Mouse (Mus musculus): ENCODE measurements around the gene Hhipl1. TPM values are rescaled to one million over a fixed set of nuclear protein-coding genes. Genes with fewer than 3 reads are reported as not detected.

The Hhipl1 gene
- polyA plus RNA-seq, 1 experiment: not detected

DNA sequence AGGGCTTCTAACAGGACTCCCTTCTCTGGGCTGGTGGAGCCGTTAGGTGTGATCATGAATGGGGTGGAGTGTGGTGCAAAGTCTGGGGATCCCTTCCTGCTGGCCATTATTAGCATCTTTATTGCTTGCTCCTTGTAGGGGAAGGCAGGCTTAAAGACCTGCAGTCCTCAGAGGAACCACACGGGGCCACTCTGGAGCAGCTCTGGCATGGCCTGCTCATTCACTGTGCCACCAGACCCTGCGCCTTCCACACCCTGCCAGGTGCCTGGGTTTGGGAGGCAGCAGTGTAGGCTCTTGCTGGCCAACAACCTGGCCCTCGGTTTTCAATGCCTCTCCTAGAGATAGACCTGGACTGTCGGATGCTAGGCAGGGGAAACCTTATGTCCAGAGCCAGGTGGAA lies 57.7 kb downstream of the Hhipl1 start:
- H3K27ac ChIP-seq (ENCODE audit: insufficient read depth, low read depth, low read length): no peak overlapping the region
- no peak for TF ChIP-seq POLR2A (IDR thresholded peaks at IDR 0.05; ENCODE audit: insufficient read depth, low read depth, low read length)
- TF ChIP-seq CTCF (IDR thresholded peaks at IDR 0.05; ENCODE audit: insufficient read depth, low read depth, low read length): peak; percentile 78
- H3K4me3 ChIP-seq (ENCODE audit: insufficient read depth, low read depth, low read length): no peak overlapping the region
- WGBS: 4% methylated on average over 5 of the region's 5 CpGs
- H3K4me1 ChIP-seq (ENCODE audit: control insufficient read depth, insufficient read depth, low read length): peaks cover 3% of the 10 kb centered on the region

DNA sequence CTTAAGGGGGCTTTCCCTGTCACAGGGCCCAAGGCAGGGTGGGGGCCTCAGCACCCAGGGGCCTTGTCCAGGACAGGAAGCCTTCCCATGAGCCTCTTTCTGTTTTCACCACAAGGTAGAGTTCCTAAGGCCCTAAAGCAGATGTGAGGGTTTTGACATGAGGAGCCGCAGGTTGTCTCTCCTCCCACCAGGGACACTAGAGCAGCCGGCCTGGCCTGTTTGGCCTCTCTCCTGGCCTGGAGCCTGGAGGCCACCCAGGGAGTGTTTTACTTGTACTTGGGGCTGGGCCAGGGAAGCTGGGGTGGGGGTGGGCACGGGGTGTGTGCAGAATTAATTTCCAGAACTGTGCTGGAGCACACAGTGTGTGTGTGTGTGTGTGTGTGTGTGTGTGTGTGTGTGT lies 59.3 kb downstream of the Hhipl1 start:
- 45% methylated on average over 3 of the region's 3 CpGs for WGBS
- Histone ChIP-seq H3K27ac (ENCODE audit: insufficient read depth, low read depth, low read length) (no peak overlapping the region), H3K4me1 (ENCODE audit: control insufficient read depth, insufficient read depth, low read length) (peaks cover 3% of the 10 kb centered on the region), H3K4me3 (ENCODE audit: insufficient read depth, low read depth, low read length) (no peak overlapping the region)
- TF ChIP-seq CTCF (IDR thresholded peaks at IDR 0.05; ENCODE audit: insufficient read depth, low read depth, low read length): no peak
- no peak for TF ChIP-seq POLR2A (IDR thresholded peaks at IDR 0.05; ENCODE audit: insufficient read depth, low read depth, low read length)

DNA sequence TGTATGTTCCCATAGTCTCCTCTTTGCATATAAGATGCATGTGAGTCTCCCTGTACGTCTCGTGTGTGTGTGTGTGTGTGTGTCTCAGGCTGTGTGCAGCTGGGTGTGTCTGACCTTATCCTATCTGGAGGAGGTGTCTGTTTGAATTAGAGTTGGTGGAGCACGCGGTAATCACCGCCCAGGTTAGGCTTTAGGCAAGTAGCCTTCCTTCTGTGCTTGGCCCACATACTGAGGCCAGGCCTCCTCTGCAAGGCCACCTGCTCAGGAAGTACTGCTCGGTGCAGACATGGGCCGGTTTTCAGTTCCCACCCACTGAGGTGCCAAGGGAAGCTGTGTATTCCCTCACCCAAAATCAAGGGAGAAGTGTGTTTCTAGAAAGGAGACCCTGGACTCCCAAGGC lies 59.8 kb downstream of the Hhipl1 start:
- 59% methylated on average over 7 of the region's 7 CpGs for WGBS
- H3K27ac ChIP-seq (ENCODE audit: insufficient read depth, low read depth, low read length): no peak overlapping the region
- H3K4me3 ChIP-seq (ENCODE audit: insufficient read depth, low read depth, low read length): no peak overlapping the region
- TF ChIP-seq CTCF (IDR thresholded peaks at IDR 0.05; ENCODE audit: insufficient read depth, low read depth, low read length) (no peak), POLR2A (IDR thresholded peaks at IDR 0.05; ENCODE audit: insufficient read depth, low read depth, low read length) (no peak)
- peaks cover 3% of the 10 kb centered on the region for H3K4me1 ChIP-seq (ENCODE audit: control insufficient read depth, insufficient read depth, low read length)

DNA sequence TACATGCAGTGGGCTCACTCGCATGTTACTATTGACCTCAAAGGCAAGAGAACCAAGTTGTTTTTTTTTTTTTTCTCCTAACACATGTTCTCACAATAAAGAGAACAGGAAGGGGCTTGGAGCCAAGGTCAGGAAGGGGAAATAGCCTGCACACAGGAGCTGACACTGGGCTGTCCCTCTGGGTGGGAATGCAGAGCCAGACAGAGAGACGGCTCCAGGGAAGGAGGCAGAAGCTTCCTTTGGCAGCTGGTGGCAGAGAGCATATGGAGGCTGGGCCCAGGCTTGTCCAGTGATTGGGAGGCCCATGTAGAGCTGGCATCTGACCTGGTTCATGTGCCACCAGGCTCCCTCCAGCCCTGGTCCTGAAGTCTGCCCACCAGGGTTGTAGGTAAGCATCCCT lies 61.8 kb downstream of the Hhipl1 start:
- H3K4me1 ChIP-seq (ENCODE audit: control insufficient read depth, insufficient read depth, low read length): peaks cover 3% of the 10 kb centered on the region
- H3K4me3 ChIP-seq (ENCODE audit: insufficient read depth, low read depth, low read length): no peak overlapping the region
- no peak overlapping the region for H3K27ac ChIP-seq (ENCODE audit: insufficient read depth, low read depth, low read length)
- 92% methylated on average over 2 of the region's 2 CpGs for WGBS
- TF ChIP-seq CTCF (IDR thresholded peaks at IDR 0.05; ENCODE audit: insufficient read depth, low read depth, low read length) (no peak), POLR2A (IDR thresholded peaks at IDR 0.05; ENCODE audit: insufficient read depth, low read depth, low read length) (no peak)

DNA sequence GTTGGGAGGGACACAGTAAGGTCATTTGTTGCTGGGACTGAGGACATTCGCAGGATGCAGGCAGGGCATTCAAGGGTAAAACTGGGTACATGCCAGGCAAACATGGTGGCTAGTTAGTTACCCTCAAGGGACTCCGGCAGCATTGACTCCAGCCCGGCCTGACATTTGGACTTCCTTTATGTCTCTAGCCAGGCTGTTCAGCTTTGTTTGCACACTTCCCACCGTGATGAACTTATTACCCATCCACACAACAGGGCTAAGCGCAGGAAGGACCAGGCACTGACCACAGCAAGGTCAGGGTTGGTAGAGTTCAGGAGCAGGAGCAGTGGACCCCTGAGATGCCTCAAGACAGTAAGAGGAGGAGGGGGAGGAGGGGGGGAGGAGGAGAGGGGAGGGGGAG lies 62.9 kb downstream of the Hhipl1 start:
- Histone ChIP-seq H3K27ac (ENCODE audit: insufficient read depth, low read depth, low read length) (no peak overlapping the region), H3K4me3 (ENCODE audit: insufficient read depth, low read depth, low read length) (no peak overlapping the region), H3K4me1 (ENCODE audit: control insufficient read depth, insufficient read depth, low read length) (peaks cover 3% of the 10 kb centered on the region)
- WGBS: 60% methylated on average over 5 of the region's 5 CpGs
- TF ChIP-seq POLR2A (IDR thresholded peaks at IDR 0.05; ENCODE audit: insufficient read depth, low read depth, low read length) (no peak), CTCF (IDR thresholded peaks at IDR 0.05; ENCODE audit: insufficient read depth, low read depth, low read length) (no peak)

DNA sequence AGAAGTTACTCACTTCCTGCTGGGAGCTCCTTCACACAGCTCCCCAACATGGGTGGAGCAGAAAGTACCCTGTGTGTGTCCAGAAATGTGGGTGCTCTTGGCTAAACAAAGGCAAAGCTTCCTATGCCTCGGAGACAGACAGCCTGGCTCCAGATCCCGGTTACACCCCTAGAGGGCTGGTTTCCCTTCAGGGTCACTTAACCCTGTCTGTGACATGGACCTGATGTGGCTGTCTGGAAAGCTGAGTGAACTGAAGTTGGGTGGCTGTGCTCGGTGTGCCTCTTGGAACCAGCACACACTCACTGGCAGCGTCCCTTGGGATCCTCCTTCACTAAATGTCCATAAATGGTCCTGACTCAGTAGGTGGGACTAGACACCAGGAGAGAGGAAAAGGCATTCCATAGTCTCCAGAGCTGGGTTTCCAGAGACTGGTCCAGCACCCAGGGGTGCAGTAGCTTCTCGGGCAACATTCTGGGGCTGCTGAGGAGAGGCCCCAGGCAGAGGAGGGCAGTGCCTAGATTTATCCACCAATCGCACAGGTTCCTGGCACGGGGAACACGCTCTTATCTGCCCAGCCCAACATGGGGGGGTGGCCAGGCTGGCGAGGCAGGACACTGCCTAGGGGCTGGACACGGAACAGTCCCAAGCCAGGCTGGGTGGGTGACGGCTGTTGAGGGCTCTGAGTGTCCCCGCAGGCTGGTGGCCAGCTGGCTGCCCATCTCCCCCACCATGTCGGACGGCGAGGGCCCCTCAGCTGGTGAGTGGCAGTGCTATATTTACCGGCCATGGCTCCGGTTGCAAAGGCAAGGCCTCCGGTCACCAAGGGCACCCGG lies 64.7 kb downstream of the Hhipl1 start, which contains the start of gene Eml1:
TSS of gene Eml1 (plus strand) at position 362 of the 833 bp plus-strand sequence.
- TF ChIP-seq POLR2A (IDR thresholded peaks at IDR 0.05; ENCODE audit: insufficient read depth, low read depth, low read length): no peak
- no peak for TF ChIP-seq CTCF (IDR thresholded peaks at IDR 0.05; ENCODE audit: insufficient read depth, low read depth, low read length)
- Histone ChIP-seq H3K27ac (ENCODE audit: insufficient read depth, low read depth, low read length) (no peak within 1 kb of the TSS), H3K4me3 (ENCODE audit: insufficient read depth, low read depth, low read length) (peak within 1 kb of the TSS; percentile 3; the same call in 1 of the 2 replicates), H3K4me1 (ENCODE audit: control insufficient read depth, insufficient read depth, low read length) (peaks cover 2% of the 10 kb centered on the region)
- WGBS: 80% methylated on average over 19 of the region's 19 CpGs

DNA sequence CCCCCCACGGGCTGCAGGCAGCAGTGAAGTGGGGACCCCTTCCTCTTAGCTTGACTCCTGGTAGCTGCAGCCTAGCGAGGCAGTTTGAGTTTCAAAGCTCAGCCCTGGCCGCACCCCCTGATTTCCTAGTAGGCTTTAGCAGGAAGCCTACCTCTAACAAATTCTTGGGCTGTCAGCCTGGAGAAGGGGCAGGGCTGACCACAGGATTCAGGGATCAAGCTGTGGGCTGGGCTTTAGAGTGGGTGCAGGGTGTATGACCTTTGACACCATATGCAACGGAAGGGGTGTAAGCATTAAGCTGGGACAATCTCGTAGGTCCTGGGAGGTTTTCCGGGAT lies 65.3 kb downstream of the Hhipl1 start:
- no peak overlapping the region for H3K27ac ChIP-seq (ENCODE audit: insufficient read depth, low read depth, low read length)
- WGBS: 86% methylated on average over 6 of the region's 6 CpGs
- no peaks in the 10 kb centered on the region for H3K4me1 ChIP-seq (ENCODE audit: control insufficient read depth, insufficient read depth, low read length)
- TF ChIP-seq POLR2A (IDR thresholded peaks at IDR 0.05; ENCODE audit: insufficient read depth, low read depth, low read length) (no peak), CTCF (IDR thresholded peaks at IDR 0.05; ENCODE audit: insufficient read depth, low read depth, low read length) (no peak)
- peak overlapping the region; percentile 3; the same call in 1 of the 2 replicates for H3K4me3 ChIP-seq (ENCODE audit: insufficient read depth, low read depth, low read length)

DNA sequence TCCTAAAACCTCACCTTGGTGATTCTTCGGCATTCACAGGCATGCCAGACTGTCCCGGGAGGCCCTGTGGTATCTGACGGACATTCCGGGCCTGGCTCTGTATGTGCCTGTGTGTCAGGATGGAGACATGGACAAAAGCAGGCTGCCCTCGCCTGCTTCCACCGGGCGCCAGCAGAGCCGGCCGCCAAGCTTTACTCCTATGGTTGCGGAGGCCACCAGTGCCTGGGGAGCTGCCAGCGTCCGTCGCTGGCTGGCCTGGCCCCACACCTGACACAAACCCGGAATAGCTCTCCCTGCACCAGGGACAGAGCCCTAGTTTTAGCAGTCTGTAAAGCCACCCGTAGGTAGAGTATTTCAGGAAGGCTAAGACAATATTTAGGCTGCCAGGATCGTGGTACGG lies 66.2 kb downstream of the Hhipl1 start:
- no peak for TF ChIP-seq POLR2A (IDR thresholded peaks at IDR 0.05; ENCODE audit: insufficient read depth, low read depth, low read length)
- TF ChIP-seq CTCF (IDR thresholded peaks at IDR 0.05; ENCODE audit: insufficient read depth, low read depth, low read length): no peak
- Histone ChIP-seq H3K27ac (ENCODE audit: insufficient read depth, low read depth, low read length) (no peak overlapping the region), H3K4me1 (ENCODE audit: control insufficient read depth, insufficient read depth, low read length) (no peaks in the 10 kb centered on the region), H3K4me3 (ENCODE audit: insufficient read depth, low read depth, low read length) (no peak overlapping the region)
- 73% methylated on average over 17 of the region's 17 CpGs for WGBS

DNA sequence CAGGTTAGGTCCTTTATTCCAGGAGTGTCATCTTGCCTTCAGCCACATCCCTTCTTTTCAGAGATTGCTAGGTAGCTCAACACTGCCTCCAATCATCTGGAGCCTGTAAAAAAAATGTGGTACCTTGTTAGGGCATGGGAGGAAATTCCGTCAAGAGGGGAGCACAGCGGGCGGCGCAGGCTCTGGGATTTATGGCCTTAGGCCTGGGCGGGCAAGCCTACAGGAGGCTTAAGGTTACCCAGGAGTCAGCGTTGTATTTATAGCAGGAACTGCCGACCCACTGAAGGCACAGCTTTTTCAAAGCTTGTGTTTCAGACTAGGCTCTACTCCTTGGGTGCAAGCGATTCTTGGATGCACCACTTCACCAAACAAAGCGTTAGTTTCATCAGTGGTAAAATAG lies 67.5 kb downstream of the Hhipl1 start:
- no peak overlapping the region for H3K4me3 ChIP-seq (ENCODE audit: insufficient read depth, low read depth, low read length)
- TF ChIP-seq POLR2A (IDR thresholded peaks at IDR 0.05; ENCODE audit: insufficient read depth, low read depth, low read length) (no peak), CTCF (IDR thresholded peaks at IDR 0.05; ENCODE audit: insufficient read depth, low read depth, low read length) (no peak)
- WGBS: 91% methylated on average over 9 of the region's 9 CpGs
- H3K4me1 ChIP-seq (ENCODE audit: control insufficient read depth, insufficient read depth, low read length): no peaks in the 10 kb centered on the region
- no peak overlapping the region for H3K27ac ChIP-seq (ENCODE audit: insufficient read depth, low read depth, low read length)
